Mouse (Mus musculus): ENCODE measurements at regions not wholly inside any gene's neighbourhood (a gene's known extent, or its start where the extent isn't known, plus 50 kb on each side); places are given as distances from the start of the nearest gene placed in this dataset.
A peak's percentile ranks its signal among the peaks of the same experiment; 100 is the strongest.

DNA sequence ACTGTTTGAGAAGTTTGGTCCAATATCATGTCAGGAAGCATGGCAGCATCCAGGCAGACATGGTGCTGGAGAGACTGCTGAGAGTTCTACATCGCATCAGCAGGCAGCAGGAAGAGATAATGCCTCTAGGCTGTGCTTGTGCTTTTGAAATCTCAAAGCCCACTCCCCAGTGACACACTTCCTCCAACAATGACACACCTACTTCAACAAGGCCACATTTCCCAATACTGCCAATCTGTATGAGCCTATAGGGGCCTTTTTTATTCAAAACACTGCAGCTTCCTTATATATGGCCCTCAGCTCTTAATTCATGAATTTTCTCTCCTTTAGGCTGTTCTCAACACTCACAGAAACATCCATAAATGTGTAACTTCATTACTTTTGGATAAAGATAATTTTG is 97.4 kb upstream of the Inhba start:
- intact Hi-C loops (cut with DNase I): no loop called here
- DNase-seq: no peak

DNA sequence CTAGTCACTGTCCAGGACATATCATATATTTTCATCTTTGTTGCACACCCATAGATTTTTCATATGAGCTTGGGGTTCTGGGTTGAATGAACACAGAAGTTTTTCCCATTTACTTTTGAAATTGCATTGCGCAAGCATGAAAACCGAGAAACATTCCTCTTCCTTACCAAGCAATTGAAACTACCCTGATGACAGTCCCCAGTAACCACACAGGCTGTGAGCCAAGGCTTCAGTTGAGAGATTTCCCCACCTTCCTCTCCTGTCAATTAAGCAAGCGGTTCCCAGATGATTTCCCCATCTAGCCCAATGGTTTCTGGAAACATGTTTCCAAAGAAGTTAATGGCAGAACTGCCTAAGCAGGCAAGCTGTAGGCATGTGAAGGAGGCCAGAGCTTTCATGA is 81.8 kb upstream of the Inhba start:
- intact Hi-C loops (cut with DNase I): no loop called here
- peak; percentile 0 to 2 for DNase-seq

DNA sequence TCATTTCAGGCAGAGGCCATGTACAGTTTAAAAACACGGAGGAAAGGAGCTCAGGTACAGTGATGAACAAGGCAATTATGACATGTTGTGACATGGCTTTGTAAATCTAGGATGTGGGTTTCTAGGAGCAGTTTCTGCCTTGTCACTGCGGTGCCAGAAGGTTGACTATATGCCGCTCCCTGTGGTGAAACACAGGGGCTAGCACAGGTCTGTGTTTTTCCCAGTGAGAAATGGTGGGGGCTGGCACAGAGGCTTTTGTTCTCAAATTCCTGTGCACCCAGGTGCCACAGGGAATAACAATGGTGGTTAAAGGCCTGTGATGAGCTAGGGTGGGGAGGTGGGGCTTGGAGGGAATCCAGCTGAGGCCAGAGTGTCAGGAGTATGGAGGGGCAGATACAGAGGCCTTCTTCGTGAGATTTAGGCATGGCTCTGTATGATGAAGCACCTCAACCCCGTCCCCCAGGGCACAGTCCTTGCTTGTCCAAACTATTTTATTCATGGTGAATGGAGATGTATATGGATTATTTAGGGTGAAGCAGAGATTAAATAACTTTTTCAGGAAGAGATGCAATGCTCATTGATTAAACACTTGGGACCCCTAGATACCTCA is 80.0 kb upstream of the Inhba start:
- intact Hi-C loops (cut with DNase I): no loop called here
- DNase-seq: no peak

DNA sequence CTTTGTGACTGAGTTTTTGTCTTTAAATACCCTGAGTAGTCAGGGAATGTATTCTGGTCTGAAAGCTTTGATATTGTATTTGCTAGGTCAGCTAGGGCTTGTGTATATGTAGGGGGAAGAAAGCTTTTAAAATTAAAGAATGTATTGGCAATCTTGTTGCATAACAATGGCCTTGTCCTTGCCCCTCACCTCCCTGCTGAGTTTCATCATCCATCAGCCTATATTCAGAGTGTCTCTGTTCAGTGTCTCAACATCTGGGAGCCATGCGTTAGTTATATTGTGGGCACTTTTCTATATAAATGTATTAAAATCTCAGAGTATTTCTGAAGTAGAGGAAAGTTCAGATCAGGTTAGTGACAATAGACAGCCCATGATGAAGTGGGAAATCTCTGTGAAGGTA is 76.0 kb upstream of the Inhba start:
- intact Hi-C loops (cut with DNase I): no loop called here

DNA sequence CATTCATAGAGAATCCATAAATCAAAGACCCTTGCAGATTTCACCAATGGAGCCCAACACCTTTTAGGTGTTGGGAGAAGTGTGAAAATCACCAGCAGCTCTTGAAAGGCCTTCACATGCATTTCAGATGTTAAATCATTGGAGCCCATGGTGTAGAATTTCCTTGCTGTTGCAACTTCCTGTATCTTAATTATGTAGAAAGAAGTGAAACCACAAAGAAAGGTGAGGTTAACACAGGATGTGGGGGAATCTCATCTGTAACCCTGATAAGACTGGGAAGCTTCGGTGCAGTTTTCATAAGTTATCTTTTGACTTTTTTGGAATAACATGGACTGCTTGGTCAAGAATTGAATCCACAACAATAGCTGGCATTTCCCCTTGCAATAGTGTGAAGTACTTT is 75.5 kb upstream of the Inhba start:
- no peak for DNase-seq
- intact Hi-C loops (cut with DNase I): no loop called here

More for the DNA sequence above, 76.0 kb upstream of the Inhba start:
- no peak for DNase-seq

DNA sequence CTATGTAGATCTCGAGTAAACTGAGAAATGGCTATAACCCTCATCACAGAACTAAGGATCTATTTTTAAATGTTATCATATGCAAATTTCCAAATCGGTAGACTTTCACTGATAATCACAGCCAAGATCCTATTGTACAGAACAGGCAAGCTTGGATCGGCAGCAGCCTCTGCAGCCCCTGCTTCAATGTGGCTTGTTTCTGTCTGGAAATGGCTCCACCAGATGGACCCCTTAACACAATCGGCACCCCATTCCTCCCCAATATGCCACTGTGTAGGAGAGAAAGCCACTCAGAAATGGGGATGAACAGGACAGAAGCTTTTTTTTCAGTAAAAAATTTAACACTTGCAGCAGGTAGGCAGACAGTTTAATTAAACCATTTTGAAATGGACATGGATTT is 61.5 kb upstream of the Inhba start:
- intact Hi-C loops (cut with DNase I): no loop called here
- DNase-seq: no peak

DNA sequence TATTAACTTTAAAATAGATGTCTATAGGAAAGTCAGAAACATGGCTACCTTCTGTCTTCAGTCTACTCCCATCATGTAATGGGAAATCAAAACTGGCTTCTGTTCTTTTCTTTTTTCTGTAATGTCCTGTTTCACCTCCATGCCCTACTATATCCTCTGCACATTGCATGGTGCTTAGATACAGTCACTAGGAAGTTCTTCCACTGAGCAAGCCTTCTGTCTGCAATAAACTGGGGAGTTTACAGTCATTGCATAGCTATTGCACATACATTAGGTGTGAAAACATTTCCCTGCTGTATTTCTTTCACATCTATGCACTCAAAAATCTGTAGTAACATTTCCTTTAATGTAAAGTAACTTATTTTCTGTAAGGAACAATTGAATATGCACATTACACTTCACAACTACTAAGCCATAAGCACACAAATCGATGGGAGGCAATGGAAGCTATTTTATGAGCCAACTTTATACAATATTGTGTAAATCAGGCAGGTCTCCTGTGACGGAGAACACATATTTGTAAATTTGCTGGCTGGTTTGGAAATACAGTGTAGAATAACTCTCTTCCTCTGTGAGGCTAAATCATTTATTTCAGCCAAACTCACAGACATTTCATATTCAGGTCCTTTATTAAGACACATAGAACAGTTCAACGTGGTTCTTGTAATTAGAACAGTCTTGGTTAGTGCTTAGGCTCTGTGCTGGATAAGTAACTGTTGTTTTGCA is 60.6 kb upstream of the Inhba start:
- no peak for DNase-seq
- intact Hi-C loops (cut with DNase I): no loop called here

Data from heart, postnatal 10 days (tissue).